Mouse (Mus musculus): ENCODE data around the gene Arhgef12. TPM values are rescaled to one million over a fixed set of nuclear protein-coding genes. Genes with fewer than 3 reads are reported as not detected.

Arhgef12 gene
- total and polyA plus RNA-seq, 2 experiments = 22.9 to 62.3 TPM

- under 1% methylated on average over 4 of the region's 4 CpGs for WGBS
Measured at GRCm38 (mm10) chr9:43104526-43104872, 2.5 kb downstream of the Arhgef12 start.

GRCm38 (mm10) chr9:43103675-43104299 is 3.3 kb downstream of the Arhgef12 start:
- DNase-seq (ENCODE audit: extremely low read depth, low read depth, low spot score) = peak; percentile 55
- Histone ChIP-seq H3K79me2 (ENCODE audit: control insufficient read depth, insufficient read depth, low read length) (peaks cover 22% of the 10 kb centered on the region), H3K4me1 (ENCODE audit: control insufficient read depth, insufficient read depth, low read length) (peaks cover 21% of the 10 kb centered on the region), H3K36me3 (ENCODE audit: control insufficient read depth, insufficient read depth, low read length) (no peaks in the 10 kb centered on the region), H3K27me3 (ENCODE audit: control insufficient read depth, insufficient read depth, low read length) (no peaks in the 10 kb centered on the region), H3K9ac (ENCODE audit: low read depth, low read length) (peak overlapping the region; percentile 68), H3K4me3 (ENCODE audit: insufficient read depth, low read depth, low read length) (peak overlapping the region; percentile 75), H3K27ac (replicated peaks; ENCODE audit: insufficient read depth, low read depth, low read length) (peak overlapping the region; percentile 66)
- TF ChIP-seq POLR2A (IDR thresholded peaks at IDR 0.05; ENCODE audit: extremely low read depth, insufficient read depth, low read length) = no peak
- no peak for TF ChIP-seq CTCF (IDR thresholded peaks at IDR 0.05; ENCODE audit: low read depth, low read length)
- 4% methylated on average over 4 of the region's 4 CpGs for WGBS

More at GRCm38 (mm10) chr9:43104526-43104872, 2.5 kb downstream of the Arhgef12 start:
- H3K27me3 ChIP-seq (ENCODE audit: control insufficient read depth, insufficient read depth, low read length) = no peaks in the 10 kb centered on the region
- peak overlapping the region; percentile 81 for H3K9ac ChIP-seq (ENCODE audit: low read depth, low read length)
- H3K36me3 ChIP-seq (ENCODE audit: control insufficient read depth, insufficient read depth, low read length) = no peaks in the 10 kb centered on the region
- TF ChIP-seq CTCF (IDR thresholded peaks at IDR 0.05; ENCODE audit: low read depth, low read length) = no peak
- H3K4me1 ChIP-seq (ENCODE audit: control insufficient read depth, insufficient read depth, low read length) = peaks cover 20% of the 10 kb centered on the region
- H3K79me2 ChIP-seq (ENCODE audit: control insufficient read depth, insufficient read depth, low read length) = peaks cover 20% of the 10 kb centered on the region
- DNase-seq (ENCODE audit: extremely low read depth, low read depth, low spot score) = peak; percentile 89
- H3K27ac ChIP-seq (replicated peaks; ENCODE audit: insufficient read depth, low read depth, low read length) = peak overlapping the region; percentile 88
- H3K4me3 ChIP-seq (ENCODE audit: insufficient read depth, low read depth, low read length) = peak overlapping the region; percentile 75

GRCm38 (mm10) chr9:43102931-43103330 is 4.1 kb downstream of the Arhgef12 start:
- H3K79me2 ChIP-seq (ENCODE audit: control insufficient read depth, insufficient read depth, low read length) = peaks cover 24% of the 10 kb centered on the region
- peak overlapping the region; percentile 45 for H3K9ac ChIP-seq (ENCODE audit: low read depth, low read length)
- H3K4me1 ChIP-seq (ENCODE audit: control insufficient read depth, insufficient read depth, low read length) = peaks cover 19% of the 10 kb centered on the region
- no peak overlapping the region for H3K27ac ChIP-seq (replicated peaks; ENCODE audit: insufficient read depth, low read depth, low read length)
- 89% methylated on average over 2 of the region's 2 CpGs for WGBS
- no peaks in the 10 kb centered on the region for H3K27me3 ChIP-seq (ENCODE audit: control insufficient read depth, insufficient read depth, low read length)
- no peak for TF ChIP-seq CTCF (IDR thresholded peaks at IDR 0.05; ENCODE audit: low read depth, low read length)
- TF ChIP-seq POLR2A (IDR thresholded peaks at IDR 0.05; ENCODE audit: extremely low read depth, insufficient read depth, low read length) = no peak
- H3K36me3 ChIP-seq (ENCODE audit: control insufficient read depth, insufficient read depth, low read length) = no peaks in the 10 kb centered on the region
- no peak overlapping the region for H3K4me3 ChIP-seq (ENCODE audit: insufficient read depth, low read depth, low read length)
- DNase-seq (ENCODE audit: extremely low read depth, low read depth, low spot score) = no peak

GRCm38 (mm10) chr9:43101936-43102595 is 5.0 kb downstream of the Arhgef12 start:
- DNase-seq (ENCODE audit: extremely low read depth, low read depth, low spot score) = no peak
- H3K27ac ChIP-seq (replicated peaks; ENCODE audit: insufficient read depth, low read depth, low read length) = peak overlapping the region; percentile 42
- peaks cover 15% of the 10 kb centered on the region for H3K4me1 ChIP-seq (ENCODE audit: control insufficient read depth, insufficient read depth, low read length)
- no peak overlapping the region; the same call in 1 of the 2 replicates for H3K4me3 ChIP-seq (ENCODE audit: insufficient read depth, low read depth, low read length)
- peaks cover 31% of the 10 kb centered on the region for H3K79me2 ChIP-seq (ENCODE audit: control insufficient read depth, insufficient read depth, low read length)
- TF ChIP-seq POLR2A (IDR thresholded peaks at IDR 0.05; ENCODE audit: extremely low read depth, insufficient read depth, low read length) (no peak), CTCF (IDR thresholded peaks at IDR 0.05; ENCODE audit: low read depth, low read length) (no peak)
- whole genome bisulfite sequencing = 56% methylated on average over 8 of the region's 8 CpGs
- no peaks in the 10 kb centered on the region for H3K36me3 ChIP-seq (ENCODE audit: control insufficient read depth, insufficient read depth, low read length)
- peak overlapping the region; percentile 30; the same call in 1 of the 2 replicates for H3K9ac ChIP-seq (ENCODE audit: low read depth, low read length)
- no peaks in the 10 kb centered on the region for H3K27me3 ChIP-seq (ENCODE audit: control insufficient read depth, insufficient read depth, low read length)

GRCm38 (mm10) chr9:43098922-43099321 is 8.1 kb downstream of the Arhgef12 start:
- Histone ChIP-seq H3K79me2 (ENCODE audit: control insufficient read depth, insufficient read depth, low read length) (peaks cover 50% of the 10 kb centered on the region), H3K27me3 (ENCODE audit: control insufficient read depth, insufficient read depth, low read length) (no peaks in the 10 kb centered on the region), H3K4me1 (ENCODE audit: control insufficient read depth, insufficient read depth, low read length) (peaks cover 33% of the 10 kb centered on the region), H3K9ac (ENCODE audit: low read depth, low read length) (no peak overlapping the region), H3K4me3 (ENCODE audit: insufficient read depth, low read depth, low read length) (no peak overlapping the region), H3K27ac (replicated peaks; ENCODE audit: insufficient read depth, low read depth, low read length) (no peak overlapping the region), H3K36me3 (ENCODE audit: control insufficient read depth, insufficient read depth, low read length) (no peaks in the 10 kb centered on the region)
- TF ChIP-seq POLR2A (IDR thresholded peaks at IDR 0.05; ENCODE audit: extremely low read depth, insufficient read depth, low read length) (no peak), CTCF (IDR thresholded peaks at IDR 0.05; ENCODE audit: low read depth, low read length) (no peak)
- DNase-seq (ENCODE audit: extremely low read depth, low read depth, low spot score) = no peak
- 70% methylated on average over 4 of the region's 4 CpGs for WGBS
